Mouse (Mus musculus) liver, adult 2 months (tissue): ENCODE data around the gene Adgrv1.

ENCODE experiments used
- CTCF ChIP-seq: fragments of 200-500 bp; IDR thresholded peaks from 2 replicates; pipeline ENCODE4 v1.5.1; 2011; ENCODE audit warnings: low read depth, low read length, control low read depth
- POLR2A ChIP-seq: fragments of 200-500 bp; IDR thresholded peaks from 2 replicates; pipeline ENCODE4 v1.6.1; 2011; ENCODE audit warnings: low read length, control low read depth; ENCODE audit not compliant: insufficient read depth; ENCODE audit errors: extremely low read depth

- TF ChIP-seq CTCF (no peak), POLR2A (no peak)
Observed at GRCm38 (mm10) chr13:81103794-81104193, 529.2 kb downstream of the Adgrv1 start.
